Mouse (Mus musculus) intestine, embryonic 15.5 days (tissue): ENCODE data around the gene Ece1. TPM values are rescaled to one million over a fixed set of nuclear protein-coding genes. Genes with fewer than 3 reads are reported as not detected.
"Not testable (repeated sequence)": the region's sequence is repeated elsewhere in the genome, so short reads cannot be mapped to it uniquely, and the experiment has no call there.

Experiments
- ATAC-seq: fragments of 200-750 bp; cut with Nextera tagmentation; 2 replicates; pipeline ENCODE4 v1.8.0; 2017; ENCODE audit warnings: moderate TSS enrichment, moderate library complexity
- H3K27ac ChIP-seq: fragments of 300-500 bp; sonication (generic); 2 replicates; pipeline ENCODE4 v1.5.1; 2015; ENCODE audit warnings: mild to moderate bottlenecking, inconsistent platforms
- H3K27me3 ChIP-seq: fragments of 300-500 bp; sonication (generic); replicated peaks from 2 replicates; pipeline ENCODE4 v1.6.1; 2015; ENCODE audit warnings: inconsistent platforms
- H3K36me3 ChIP-seq: fragments of 300-500 bp; sonication (generic); 2 replicates; pipeline ENCODE4 v1.6.1; 2015; ENCODE audit warnings: inconsistent platforms
- H3K4me1 ChIP-seq: fragments of 300-500 bp; sonication (generic); replicated peaks from 2 replicates; pipeline ENCODE4 v1.6.1; 2015; ENCODE audit warnings: inconsistent platforms
- H3K4me2 ChIP-seq: fragments of 300-500 bp; sonication (generic); replicated peaks from 2 replicates; pipeline ENCODE4 v1.6.1; 2015; ENCODE audit warnings: mild to moderate bottlenecking, inconsistent platforms
- H3K4me3 ChIP-seq: fragments of 300-500 bp; sonication (generic); replicated peaks from 2 replicates; pipeline ENCODE4 v1.5.1; 2015; ENCODE audit warnings: inconsistent platforms
- H3K9ac ChIP-seq: fragments of 300-500 bp; sonication (generic); 2 replicates; pipeline ENCODE4 v1.6.1; 2015; ENCODE audit warnings: inconsistent platforms
- H3K9me3 ChIP-seq: fragments of 300-500 bp; sonication (generic); 2 replicates; pipeline ENCODE4 v1.6.1; 2016; ENCODE audit warnings: inconsistent platforms
- WGBS: fragments of 180-500 bp; shearing (Covaris S2); methylation state at CpG from one replicate; pipeline ENCODE4 v1.1.7; 2015; 5-methylcytosine and 5-hydroxymethylcytosine counted together
- polyA plus RNA-seq: library from polyadenylated mRNA; unstranded; fragments of >200 nt; fragmentation: Nextera tagmentation; extraction: Ambion mirVana; gene quantifications from 2 replicates; pipeline ENCODE4 v1.2.1, GENCODE M21; 2015

The Ece1 gene
- polyA plus RNA-seq, 1 experiment from 2014 or later: 56.0 TPM

DNA sequence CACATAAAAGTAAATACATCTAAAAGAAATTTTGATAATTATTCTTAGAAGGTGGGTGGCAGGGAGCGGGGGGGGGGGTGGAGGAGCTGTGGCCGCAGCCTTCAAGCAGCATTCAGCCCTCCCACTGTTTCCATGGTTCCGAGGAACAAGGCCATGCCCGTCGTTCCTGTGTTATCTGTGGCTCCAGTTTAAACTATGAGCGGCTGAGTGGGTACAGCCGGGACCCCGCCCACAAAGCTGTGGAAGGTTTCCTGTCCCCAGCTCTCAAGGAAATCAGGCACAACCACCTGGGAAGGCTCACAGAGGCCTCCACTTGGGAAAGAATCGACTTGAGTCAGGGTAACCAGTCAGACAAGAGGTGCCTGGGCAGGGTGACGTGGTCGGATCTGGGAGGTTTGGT, 98.7 kb downstream of the Ece1 start:
- no peaks in the 10 kb centered on the region for H3K27me3 ChIP-seq
- WGBS: 72% methylated on average over 11 of the region's 11 CpGs
- peaks cover 50% of the 10 kb centered on the region for H3K36me3 ChIP-seq
- H3K4me3 ChIP-seq: no peak overlapping the region
- no peaks in the 10 kb centered on the region for H3K9me3 ChIP-seq
- peak; percentile 54 for ATAC-seq
- no peak overlapping the region for H3K9ac ChIP-seq
- no peak overlapping the region for H3K4me2 ChIP-seq
- H3K27ac ChIP-seq: no peak overlapping the region
- no peaks in the 10 kb centered on the region for H3K4me1 ChIP-seq

GRCm38 (mm10) chr4:137962643-137963350, 100.8 kb downstream of the Ece1 start:
- Histone ChIP-seq H3K36me3 (peaks cover 39% of the 10 kb centered on the region), H3K27me3 (no peaks in the 10 kb centered on the region), H3K4me2 (no peak overlapping the region), H3K9me3 (no peaks in the 10 kb centered on the region), H3K9ac (no peak overlapping the region), H3K4me3 (no peak overlapping the region), H3K27ac (no peak overlapping the region), H3K4me1 (no peaks in the 10 kb centered on the region)
- ATAC-seq: no peak
- WGBS: 92% methylated on average over 20 of the region's 20 CpGs

- H3K4me2 ChIP-seq: no peak overlapping the region
These were observed 101.4 kb downstream of the Ece1 start for GRCm38 (mm10) chr4:137963431-137963830.

GRCm38 (mm10) chr4:137963881-137964584, 102.0 kb downstream of the Ece1 start:
- no peak overlapping the region for H3K4me3 ChIP-seq
- H3K27me3 ChIP-seq: no peaks in the 10 kb centered on the region
- peaks cover 30% of the 10 kb centered on the region for H3K36me3 ChIP-seq
- H3K4me1 ChIP-seq: no peaks in the 10 kb centered on the region
- 68% methylated on average over 9 of the region's 9 CpGs for WGBS
- peak; percentile 50; the same call in 1 of the 2 replicates for ATAC-seq
- no peak overlapping the region for H3K27ac ChIP-seq
- no peak overlapping the region for H3K4me2 ChIP-seq
- H3K9ac ChIP-seq: no peak overlapping the region
- H3K9me3 ChIP-seq: no peaks in the 10 kb centered on the region

More at GRCm38 (mm10) chr4:137963431-137963830, 101.4 kb downstream of the Ece1 start:
- no peak for ATAC-seq
- Histone ChIP-seq H3K9me3 (no peaks in the 10 kb centered on the region), H3K27me3 (no peaks in the 10 kb centered on the region), H3K27ac (no peak overlapping the region), H3K36me3 (peaks cover 35% of the 10 kb centered on the region), H3K9ac (no peak overlapping the region), H3K4me1 (no peaks in the 10 kb centered on the region), H3K4me3 (no peak overlapping the region)
- WGBS: 88% methylated on average over 6 of the region's 6 CpGs

DNA sequence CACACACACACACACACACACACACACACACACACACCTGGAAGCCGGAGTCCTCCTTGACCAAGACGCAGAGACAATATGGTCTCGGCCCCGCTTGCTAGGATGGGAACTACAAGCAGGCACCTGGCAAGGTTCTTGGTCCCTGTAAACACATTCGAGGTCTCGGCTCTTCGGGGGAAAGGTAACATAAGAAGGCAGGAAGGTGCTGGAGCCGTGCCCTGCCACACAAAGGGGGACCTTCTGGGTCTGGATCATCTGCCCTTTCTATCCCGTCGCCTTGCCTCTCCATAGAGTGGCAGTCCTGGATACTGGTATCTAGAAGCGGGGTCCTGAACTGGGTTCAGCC, 102.5 kb downstream of the Ece1 start:
- Histone ChIP-seq H3K27ac (no peak overlapping the region), H3K9ac (no peak overlapping the region), H3K9me3 (no peaks in the 10 kb centered on the region), H3K4me2 (no peak overlapping the region), H3K36me3 (peaks cover 25% of the 10 kb centered on the region), H3K4me3 (no peak overlapping the region), H3K27me3 (no peaks in the 10 kb centered on the region), H3K4me1 (no peaks in the 10 kb centered on the region)
- WGBS: 94% methylated on average over 11 of the region's 11 CpGs
- no peak for ATAC-seq

GRCm38 (mm10) chr4:137968203-137968602, 106.2 kb downstream of the Ece1 start:
- Histone ChIP-seq H3K9me3 (no peaks in the 10 kb centered on the region), H3K4me3 (no peak overlapping the region), H3K36me3 (peaks cover 3% of the 10 kb centered on the region; the same call in 1 of the 2 replicates), H3K27me3 (no peaks in the 10 kb centered on the region), H3K9ac (no peak overlapping the region), H3K4me2 (no peak overlapping the region), H3K27ac (no peak overlapping the region), H3K4me1 (no peaks in the 10 kb centered on the region)
- ATAC-seq: peak; percentile 61
- 10% methylated on average over 9 of the region's 9 CpGs for WGBS

DNA sequence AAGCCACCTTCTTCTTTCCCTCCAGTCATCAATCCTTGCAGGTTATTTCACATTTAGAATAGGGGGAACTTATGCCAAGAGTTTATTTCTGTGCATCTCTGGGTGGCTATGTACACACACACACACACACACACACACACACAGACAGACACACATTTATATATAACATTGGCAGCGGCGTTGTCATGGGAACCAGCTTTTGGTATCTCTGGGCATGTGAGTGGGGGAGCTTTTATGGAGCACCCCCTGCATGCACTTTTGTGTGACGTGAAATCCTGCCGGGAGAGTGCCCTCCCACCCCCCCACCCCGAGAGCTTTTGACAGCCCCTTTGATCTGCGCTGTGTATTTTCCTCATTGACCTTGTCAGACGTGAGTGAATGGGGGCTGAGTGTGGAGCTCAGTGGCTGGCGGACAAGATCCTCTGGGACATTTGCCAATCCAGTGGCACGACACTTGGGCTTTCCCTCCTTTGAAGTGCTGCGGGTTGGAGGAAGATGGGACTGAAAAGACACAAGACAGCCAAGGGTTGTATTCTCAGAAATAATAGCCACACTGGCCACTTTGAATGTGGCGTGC, 108.7 kb downstream of the Ece1 start:
- ATAC-seq: not testable (repeated sequence)
- WGBS: no CpG with 5 or more reads among the region's 11 CpGs

DNA sequence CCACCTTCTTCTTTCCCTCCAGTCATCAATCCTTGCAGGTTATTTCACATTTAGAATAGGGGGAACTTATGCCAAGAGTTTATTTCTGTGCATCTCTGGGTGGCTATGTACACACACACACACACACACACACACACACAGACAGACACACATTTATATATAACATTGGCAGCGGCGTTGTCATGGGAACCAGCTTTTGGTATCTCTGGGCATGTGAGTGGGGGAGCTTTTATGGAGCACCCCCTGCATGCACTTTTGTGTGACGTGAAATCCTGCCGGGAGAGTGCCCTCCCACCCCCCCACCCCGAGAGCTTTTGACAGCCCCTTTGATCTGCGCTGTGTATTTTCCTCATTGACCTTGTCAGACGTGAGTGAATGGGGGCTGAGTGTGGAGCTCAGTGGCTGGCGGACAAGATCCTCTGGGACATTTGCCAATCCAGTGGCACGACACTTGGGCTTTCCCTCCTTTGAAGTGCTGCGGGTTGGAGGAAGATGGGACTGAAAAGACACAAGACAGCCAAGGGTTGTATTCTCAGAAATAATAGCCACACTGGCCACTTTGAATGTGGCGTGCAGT, 112.9 kb downstream of the Ece1 start:
- WGBS: no CpG with 5 or more reads among the region's 11 CpGs
- H3K4me1 ChIP-seq, H3K36me3 ChIP-seq, H3K9ac ChIP-seq, H3K9me3 ChIP-seq, H3K27me3 ChIP-seq, ATAC-seq, H3K27ac ChIP-seq, H3K4me2 ChIP-seq, H3K4me3 ChIP-seq: not testable (repeated sequence)

More for the DNA sequence above, 108.7 kb downstream of the Ece1 start:
- H3K27me3 ChIP-seq, H3K9me3 ChIP-seq, H3K9ac ChIP-seq, H3K27ac ChIP-seq, H3K4me3 ChIP-seq, H3K4me2 ChIP-seq, H3K36me3 ChIP-seq, H3K4me1 ChIP-seq: not testable (repeated sequence)

- WGBS: no CpG with 5 or more reads among the region's 11 CpGs
- not testable (repeated sequence) for ATAC-seq, H3K27ac ChIP-seq, H3K4me1 ChIP-seq, H3K4me3 ChIP-seq, H3K27me3 ChIP-seq, H3K9ac ChIP-seq, H3K36me3 ChIP-seq, H3K9me3 ChIP-seq, H3K4me2 ChIP-seq
These were observed 117.1 kb downstream of the Ece1 start for GRCm38 (mm10) chr4:137979066-137979644.

DNA sequence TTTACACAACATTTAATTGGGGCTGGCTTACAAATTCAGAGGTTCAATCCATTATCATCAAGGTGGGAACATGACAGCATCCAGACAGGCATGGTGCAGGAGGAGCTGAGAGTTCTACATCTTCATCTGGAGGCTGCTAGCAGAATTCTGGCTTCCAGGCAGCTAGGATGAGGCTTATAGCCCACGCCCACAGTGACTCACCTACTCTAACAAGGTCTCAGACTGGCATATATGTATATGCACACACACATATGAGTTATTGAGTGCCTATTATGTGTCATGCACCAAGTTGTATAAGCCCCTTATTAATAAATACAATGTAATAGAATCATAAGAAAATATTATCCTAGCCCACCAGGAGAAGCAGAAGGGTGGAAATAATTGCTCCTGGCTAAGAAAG, 120.8 kb downstream of the Ece1 start:
- no peak overlapping the region for H3K4me2 ChIP-seq
- no peak for ATAC-seq
- no peak overlapping the region for H3K9ac ChIP-seq
- no peak overlapping the region for H3K4me3 ChIP-seq
- no peaks in the 10 kb centered on the region for H3K9me3 ChIP-seq
- no peaks in the 10 kb centered on the region for H3K27me3 ChIP-seq
- WGBS: 74% methylated on average over 1 of the region's 1 CpGs
- no peak overlapping the region for H3K27ac ChIP-seq
- no peaks in the 10 kb centered on the region for H3K36me3 ChIP-seq
- H3K4me1 ChIP-seq: 0 out of 2 replicates have a peak, but pooled peaks cover 4% of the 10 kb centered on the region

DNA sequence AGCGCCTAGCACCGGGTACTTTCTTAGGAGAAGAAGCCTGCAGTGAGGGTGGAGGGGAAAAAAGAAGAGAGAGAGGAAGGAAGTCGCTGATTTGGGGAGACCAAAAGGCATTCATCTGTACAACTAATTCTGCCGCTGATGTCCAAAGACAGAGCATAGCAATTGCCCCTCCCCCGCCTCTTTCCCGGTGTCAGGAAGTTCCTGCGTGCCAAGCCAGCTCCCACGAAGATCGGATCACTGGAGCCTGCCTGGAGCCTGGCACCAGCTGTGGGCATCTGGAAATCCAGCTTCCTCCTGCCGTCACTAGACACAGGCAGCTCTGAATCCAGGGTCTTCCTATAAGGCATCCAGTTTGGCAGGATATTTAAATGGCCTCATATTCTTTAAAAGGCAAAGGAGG, 122.2 kb downstream of the Ece1 start:
- no peak overlapping the region for H3K4me2 ChIP-seq

GRCm38 (mm10) chr4:137984746-137985145, 122.7 kb downstream of the Ece1 start:
- Histone ChIP-seq H3K27me3 (no peaks in the 10 kb centered on the region), H3K4me3 (no peak overlapping the region), H3K4me1 (0 out of 2 replicates have a peak, but pooled peaks cover 4% of the 10 kb centered on the region), H3K4me2 (no peak overlapping the region), H3K27ac (no peak overlapping the region), H3K9ac (no peak overlapping the region), H3K9me3 (no peaks in the 10 kb centered on the region), H3K36me3 (no peaks in the 10 kb centered on the region)
- no peak for ATAC-seq
- 69% methylated on average over 5 of the region's 5 CpGs for WGBS

More for the DNA sequence above, 122.2 kb downstream of the Ece1 start:
- Histone ChIP-seq H3K4me3 (no peak overlapping the region), H3K9me3 (no peaks in the 10 kb centered on the region), H3K27ac (no peak overlapping the region), H3K27me3 (no peaks in the 10 kb centered on the region), H3K9ac (no peak overlapping the region), H3K4me1 (0 out of 2 replicates have a peak, but pooled peaks cover 4% of the 10 kb centered on the region), H3K36me3 (no peaks in the 10 kb centered on the region)
- WGBS: 37% methylated on average over 10 of the region's 10 CpGs
- ATAC-seq: no peak
